Mouse (Mus musculus) heart, adult 2 months (tissue): Measurements from ENCODE around the gene Cirbp.

Experiments used
- CTCF ChIP-seq: fragments of 200-600 bp; IDR thresholded peaks from 2 replicates; pipeline ENCODE4 v1.8.1; 2022; ENCODE audit warnings: antibody characterized with exemption, mild to moderate bottlenecking, moderate library complexity
- POLR2A ChIP-seq: fragments of 200-500 bp; IDR thresholded peaks from 2 replicates; pipeline ENCODE4 v1.6.1; 2011; ENCODE audit warnings: mild to moderate bottlenecking, low read depth, low read length, control low read depth; ENCODE audit not compliant: insufficient read depth

GRCm38 (mm10) chr10:80131952-80132350, 33.8 kb upstream of the Cirbp start:
- no peak for TF ChIP-seq POLR2A
- TF ChIP-seq CTCF: no peak
